Mouse (Mus musculus) brain, embryonic 18.5 days (tissue): ENCODE data around the gene Ccdc137.
"Not testable (repeated sequence)": the region's sequence is repeated elsewhere in the genome, so short reads cannot be mapped to it uniquely, and the experiment has no call there.

ENCODE experiments used
- DNase-seq: peaks from one replicate; pipeline ENCODE4 v3.0.0-alpha.2; 2012; ENCODE audit warnings: low read depth, low spot score

Gene Ccdc137

GRCm38 (mm10) chr11:120457772-120458751, at the start of gene Ccdc137, which contains the start of gene Oxld1:
Ccdc137 (plus strand) TSS chr11:120458115.
Oxld1 (minus strand) TSS chr11:120458068.
- peak; percentile 56 for DNase-seq

GRCm38 (mm10) chr11:120413621-120414020, 44.3 kb upstream of the Ccdc137 start:
- DNase-seq, result not testable (repeated sequence)

DNA sequence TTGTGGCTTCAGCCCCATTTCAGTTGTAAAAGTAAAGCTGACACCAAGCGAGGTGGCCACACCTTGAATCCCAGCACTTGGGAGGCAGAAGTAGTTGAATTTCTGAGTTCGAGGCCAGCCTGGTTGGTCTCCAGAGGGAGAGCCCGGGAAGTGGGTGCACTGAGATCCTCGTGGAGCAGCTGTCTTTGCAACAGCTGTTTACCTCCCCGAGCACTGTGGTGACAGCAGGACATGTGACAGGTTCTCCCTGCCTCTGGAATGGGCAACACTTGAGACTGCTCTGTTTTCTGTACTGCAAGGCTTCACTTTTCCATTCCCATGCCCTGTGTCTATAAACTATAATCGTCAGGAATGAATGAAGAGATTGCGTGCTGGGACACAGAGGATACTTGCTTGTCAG, 40.1 kb upstream of the Ccdc137 start:
- no peak for DNase-seq

DNA sequence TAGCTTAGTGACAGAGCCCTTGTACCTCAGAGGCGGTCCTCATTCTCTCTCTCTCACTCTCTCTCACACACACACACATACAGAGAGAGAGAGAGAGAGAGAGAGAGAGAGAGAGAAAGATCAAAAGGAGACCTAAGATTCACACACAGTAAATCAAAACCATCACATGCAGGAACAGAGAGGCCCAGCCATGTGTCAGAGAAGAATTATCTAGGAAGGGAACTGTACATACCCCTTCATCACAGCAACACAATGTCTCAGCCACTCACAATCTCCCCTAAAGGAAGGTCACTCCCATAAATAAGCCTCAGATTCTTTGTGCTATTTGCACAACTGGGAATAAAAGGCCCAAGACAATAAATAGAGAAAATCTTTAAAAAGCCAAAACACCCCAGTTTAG, 39.3 kb upstream of the Ccdc137 start:
- DNase-seq, result no peak

DNA sequence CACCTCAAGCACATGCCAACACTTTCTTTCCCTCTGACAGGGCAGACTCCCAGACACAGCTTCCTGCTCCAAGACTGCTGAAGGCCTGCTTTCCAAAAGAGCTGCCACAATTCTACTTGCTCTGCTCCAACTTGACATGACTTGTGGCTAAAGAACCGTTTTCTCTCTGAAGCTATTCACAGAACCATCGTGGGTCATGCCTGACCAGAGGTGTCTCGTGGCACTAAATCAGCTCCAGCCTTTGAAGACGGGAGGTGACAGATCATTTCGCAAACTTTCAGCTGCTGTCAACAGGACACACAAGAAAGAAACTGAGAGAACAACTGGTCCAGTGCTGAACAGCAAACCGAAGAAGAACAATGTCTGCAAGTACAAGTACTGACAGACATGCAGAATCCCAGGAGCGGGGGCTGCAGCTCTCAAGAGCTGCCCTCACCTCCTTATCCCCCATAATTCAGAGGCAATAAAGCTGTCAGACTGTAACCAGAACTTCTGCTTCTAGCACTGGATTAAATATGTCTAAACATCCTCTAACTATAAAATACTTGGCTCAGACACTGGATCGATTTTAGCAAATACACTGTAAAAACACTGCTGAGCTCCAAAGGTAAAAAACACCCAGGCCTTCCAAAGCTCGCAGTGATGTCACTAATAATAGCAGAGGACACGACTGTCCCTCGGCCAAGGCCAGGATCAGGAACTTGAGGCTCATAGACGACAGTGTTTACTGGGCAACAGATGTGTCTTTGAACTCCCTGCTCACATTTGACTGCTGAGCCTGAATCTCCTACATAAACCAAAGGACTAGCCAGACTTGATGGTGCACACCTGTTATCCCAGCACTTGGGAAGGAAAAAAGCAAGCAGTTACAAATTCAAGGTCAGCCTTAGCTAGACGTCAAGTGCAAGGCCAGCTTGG, 35.0 kb upstream of the Ccdc137 start:
- no peak for DNase-seq

DNA sequence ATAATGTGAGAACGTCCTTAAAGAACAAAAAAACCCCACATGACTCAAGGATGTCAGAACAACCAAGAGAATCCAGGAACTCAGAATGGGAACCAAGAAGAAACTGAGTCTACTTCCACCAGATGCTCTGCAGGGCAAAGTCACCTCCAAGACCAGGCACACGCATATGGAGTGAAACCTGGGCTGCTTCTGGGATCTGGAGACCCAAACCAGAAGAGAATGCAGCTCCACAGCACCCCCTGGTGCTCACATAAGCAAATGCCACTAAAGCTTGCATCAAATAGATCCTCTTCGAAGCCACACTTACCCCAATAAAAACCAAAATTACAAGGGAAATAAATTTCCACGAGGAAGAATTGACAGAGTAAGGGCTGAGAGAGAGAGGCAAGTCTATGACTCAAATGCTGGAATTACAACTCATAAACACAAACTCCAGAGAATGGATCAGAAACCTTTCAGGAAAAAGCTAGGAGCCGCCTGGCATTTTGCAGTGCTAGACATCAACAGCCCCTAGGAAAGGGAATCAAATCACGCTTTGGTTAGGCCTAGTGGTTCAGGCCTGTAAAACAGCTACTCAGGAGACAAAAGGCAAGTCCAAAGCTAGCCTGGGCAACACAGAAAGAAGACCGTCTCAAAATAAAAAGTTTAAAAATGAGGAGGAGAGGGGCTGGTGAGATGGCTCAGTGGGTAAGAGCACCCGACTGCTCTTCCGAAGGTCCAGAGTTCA, 34.2 kb upstream of the Ccdc137 start:
- DNase-seq, result peak; percentile 12

- no peak for DNase-seq
Measured at GRCm38 (mm10) chr11:120426727-120427126, 31.2 kb upstream of the Ccdc137 start.

- no peak for DNase-seq
Measured at GRCm38 (mm10) chr11:120437152-120437856, 20.6 kb upstream of the Ccdc137 start, which contains the start of gene Nploc4. Nploc4 (minus strand) TSS chr11:120437708.

GRCm38 (mm10) chr11:120437857-120438385, 20.0 kb upstream of the Ccdc137 start:
- no peak for DNase-seq

DNA sequence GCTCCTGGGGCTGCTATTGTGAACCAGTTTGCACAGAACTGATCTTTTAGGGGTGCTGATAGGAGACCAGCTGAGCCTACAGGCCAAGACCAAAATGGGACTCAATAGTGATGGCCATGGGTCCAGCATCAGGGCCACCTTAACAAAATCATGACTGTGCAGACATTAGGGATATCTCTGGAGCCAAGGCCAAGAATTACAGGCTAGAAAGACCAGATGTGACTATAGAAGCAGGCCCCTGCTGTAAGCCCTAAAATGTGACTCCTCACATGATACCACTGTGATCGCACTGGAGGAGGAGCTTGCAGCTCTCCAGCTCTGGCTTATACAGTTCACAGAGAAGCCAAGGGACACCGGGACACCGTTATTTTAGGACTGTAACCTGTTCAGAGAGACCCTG, 15.6 kb upstream of the Ccdc137 start, which contains the start of gene Tspan10:
Gene Tspan10 (plus strand): TSS at position 301 of the 400 bp plus-strand sequence.
- DNase-seq, result no peak

- no peak for DNase-seq
Measured at GRCm38 (mm10) chr11:120442765-120443280, 15.1 kb upstream of the Ccdc137 start.

DNA sequence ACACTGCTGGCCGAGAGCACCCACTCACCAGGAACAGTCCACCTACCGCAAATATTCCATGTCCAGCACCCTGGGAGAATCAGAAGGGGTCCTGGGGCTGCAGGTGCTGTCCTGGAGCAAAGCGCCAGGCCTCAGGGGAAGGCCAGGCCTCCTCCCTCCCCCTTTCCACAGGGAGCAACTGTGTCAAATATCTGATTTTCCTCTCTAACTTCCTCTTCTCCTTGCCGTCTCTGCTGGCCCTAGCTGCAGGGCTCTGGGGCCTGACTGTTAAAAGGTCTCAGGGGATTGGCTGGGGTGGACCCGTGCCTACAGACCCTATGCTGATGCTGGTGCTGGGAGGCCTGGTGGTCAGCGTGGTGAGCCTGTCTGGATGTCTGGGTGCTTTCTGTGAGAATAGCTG, 13.8 kb upstream of the Ccdc137 start:
- no peak for DNase-seq

GRCm38 (mm10) chr11:120445475-120445874, 12.4 kb upstream of the Ccdc137 start:
- DNase-seq, result no peak

DNA sequence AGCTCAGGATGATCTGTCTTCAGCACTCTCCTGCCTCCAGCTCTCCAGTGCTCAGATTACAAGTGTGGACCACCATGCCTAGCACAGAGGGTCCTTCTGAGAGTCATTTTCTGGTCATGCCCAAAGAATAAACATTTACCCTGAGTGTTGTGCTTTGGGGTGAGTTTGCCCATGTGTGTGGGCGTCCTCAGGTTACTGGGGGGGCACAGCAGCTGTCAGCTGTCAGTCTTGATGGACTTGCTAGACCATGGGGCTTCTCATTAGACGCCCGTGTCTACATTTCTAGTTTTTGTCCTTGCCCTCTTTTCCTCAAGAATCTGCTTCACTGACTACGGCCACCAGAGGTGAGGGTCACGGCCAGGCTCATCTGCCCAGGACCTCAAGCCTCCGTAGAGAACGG, 10.7 kb upstream of the Ccdc137 start:
- no peak for DNase-seq

GRCm38 (mm10) chr11:120452246-120452645, 5.7 kb upstream of the Ccdc137 start:
- DNase-seq, result no peak

- no peak for DNase-seq
Measured at GRCm38 (mm10) chr11:120453306-120453705, 4.6 kb upstream of the Ccdc137 start, which contains the start of gene Pde6g. Pde6g (minus strand) TSS chr11:120453500.

- no peak for DNase-seq
Measured at GRCm38 (mm10) chr11:120454965-120455364, 3.0 kb upstream of the Ccdc137 start.

- DNase-seq, result no peak
Measured at GRCm38 (mm10) chr11:120455413-120455812, 2.5 kb upstream of the Ccdc137 start.

GRCm38 (mm10) chr11:120457370-120457769, 545 bp upstream of the Ccdc137 start:
- no peak for DNase-seq
